Mouse (Mus musculus) layer of hippocampus, postnatal 10 days (tissue): ENCODE results near the gene Thnsl1. TPM values are rescaled to one million over a fixed set of nuclear protein-coding genes. Genes with fewer than 3 reads are reported as not detected.

Experiments
- DNase-seq, 2 experiments: peaks; one replicate each; pipeline ENCODE4 v3.0.0; 2021; ENCODE audit warnings: low spot score in 2 of 2
- long read RNA-seq: library from polyadenylated mRNA; stranded (forward); transcript quantifications from one replicate; pipeline ENCODE4 v2.0.0, GENCODE M21; 2023
- total RNA-seq, 2 experiments: library from RNA; stranded (reverse); gene quantifications; 2 replicates each; pipeline ENCODE4 v1.2.3; 2021

Thnsl1 gene
- 10 to 100 TPM; 18.8 TPM for total RNA-seq
- long read RNA-seq, transcript Thnsl1-201 (3 exons, 3,899 nt): major isoform, 9 of 13 reads
- long read RNA-seq, partial matches to known transcripts: 0 of 13 reads
- long read RNA-seq, other reads (novel, unspliced or antisense): 3 of 13 reads

GRCm38 (mm10) chr2:21204912-21205830 is at the start of gene Thnsl1, which contains the start of gene Enkur:
Gene Thnsl1 (plus strand): TSS chr2:21205724.
Gene Enkur (minus strand): TSS chr2:21205365.
- DNase-seq: peak; percentile 99

GRCm38 (mm10) chr2:21164296-21164695 is 41.2 kb upstream of the Thnsl1 start:
- no peak for DNase-seq

- DNase-seq: no peak
These were observed 37.6 kb upstream of the Thnsl1 start for GRCm38 (mm10) chr2:21167916-21168315.

GRCm38 (mm10) chr2:21172797-21173196 is 32.7 kb upstream of the Thnsl1 start:
- no peak for DNase-seq

GRCm38 (mm10) chr2:21179136-21179535 is 26.4 kb upstream of the Thnsl1 start:
- no peak for DNase-seq

- no peak for DNase-seq
These were observed 22.7 kb upstream of the Thnsl1 start for GRCm38 (mm10) chr2:21182811-21183210.

GRCm38 (mm10) chr2:21187576-21187975 is 17.9 kb upstream of the Thnsl1 start:
- peak; percentile 70 to 79 for DNase-seq

- no peak for DNase-seq
These were observed 16.9 kb upstream of the Thnsl1 start for GRCm38 (mm10) chr2:21188610-21189009.

- no peak for DNase-seq
These were observed 14.3 kb upstream of the Thnsl1 start for GRCm38 (mm10) chr2:21191232-21191631.

- DNase-seq: no peak
These were observed 10.3 kb upstream of the Thnsl1 start for GRCm38 (mm10) chr2:21195233-21195632.

GRCm38 (mm10) chr2:21199051-21199450 is 6.5 kb upstream of the Thnsl1 start:
- no peak for DNase-seq

- no peak for DNase-seq
These were observed 2.8 kb upstream of the Thnsl1 start for GRCm38 (mm10) chr2:21202754-21203153.

- no peak for DNase-seq
These were observed 271 bp downstream of the Thnsl1 start for GRCm38 (mm10) chr2:21205831-21206159.

GRCm38 (mm10) chr2:21206278-21206677 is 754 bp downstream of the Thnsl1 start:
- no peak for DNase-seq

GRCm38 (mm10) chr2:21211361-21211760 is 5.8 kb downstream of the Thnsl1 start:
- DNase-seq: no peak

- DNase-seq: no peak
These were observed 8.8 kb downstream of the Thnsl1 start for GRCm38 (mm10) chr2:21214322-21214721.

GRCm38 (mm10) chr2:21215284-21215683 is 9.8 kb downstream of the Thnsl1 start:
- no peak for DNase-seq

- DNase-seq: no peak
These were observed 17.2 kb downstream of the Thnsl1 start for GRCm38 (mm10) chr2:21222453-21223384.

GRCm38 (mm10) chr2:21230276-21230675 is 24.8 kb downstream of the Thnsl1 start:
- DNase-seq: no peak

GRCm38 (mm10) chr2:21231147-21231546 is 25.6 kb downstream of the Thnsl1 start:
- DNase-seq: no peak

- no peak for DNase-seq
These were observed 29.5 kb downstream of the Thnsl1 start for GRCm38 (mm10) chr2:21234871-21235648.
